Mouse (Mus musculus) brain, embryonic 14.5 days (tissue): ENCODE measurements around the gene Itpa. TPM values are rescaled to one million over a fixed set of nuclear protein-coding genes. Genes with fewer than 3 reads are reported as not detected.
"Not testable (repeated sequence)": the region's sequence is repeated elsewhere in the genome, so short reads cannot be mapped to it uniquely, and the experiment has no call there.

ENCODE experiments used
- DNase-seq: peaks from one replicate; pipeline ENCODE4 v3.0.0-alpha.2; 2011; ENCODE audit warnings: low read depth
- CTCF ChIP-seq: fragments of 200-500 bp; IDR thresholded peaks from 2 replicates; pipeline ENCODE4 v1.5.1; 2012; ENCODE audit warnings: inconsistent platforms, mild to moderate bottlenecking, moderate library complexity, borderline replicate concordance; ENCODE audit not compliant: insufficient read depth, insufficient read length; ENCODE audit errors: extremely low read depth
- POLR2A ChIP-seq: fragments of 200-500 bp; IDR thresholded peaks from 2 replicates; pipeline ENCODE4 v1.6.1; 2012; ENCODE audit warnings: mild to moderate bottlenecking, inconsistent platforms, borderline replicate concordance; ENCODE audit not compliant: poor library complexity, insufficient read depth, insufficient read length, severe bottlenecking; ENCODE audit errors: extremely low read depth
- polyA plus RNA-seq: library from polyadenylated mRNA; depleted of rRNA; stranded (reverse); fragments of >200 nt; gene quantifications from 2 replicates; pipeline ENCODE4 v1.2.3, GENCODE M21; 2012

Itpa gene
- polyA plus RNA-seq, 1 experiment: 91.6 TPM

- TF ChIP-seq POLR2A (no peak), CTCF (no peak)
- DNase-seq: no peak
Measured at GRCm38 (mm10) chr2:130639276-130639675, 28.1 kb upstream of the Itpa start.

- DNase-seq: peak; percentile 11
- TF ChIP-seq POLR2A (no peak), CTCF (no peak)
Measured at GRCm38 (mm10) chr2:130641351-130642025, 25.9 kb upstream of the Itpa start.

GRCm38 (mm10) chr2:130642197-130642660 lies 25.2 kb upstream of the Itpa start:
- peak; percentile 79 for DNase-seq
- TF ChIP-seq POLR2A (no peak), CTCF (no peak)

GRCm38 (mm10) chr2:130642684-130643369 lies 24.6 kb upstream of the Itpa start, which contains the start of gene Lzts3:
TSS of gene Lzts3 (minus strand) at chr2:130642803.
- peak; percentile 94 for DNase-seq
- TF ChIP-seq POLR2A (peak; percentile 86), CTCF (no peak)

- TF ChIP-seq POLR2A (no peak), CTCF (no peak)
- DNase-seq: no peak
Measured at GRCm38 (mm10) chr2:130645198-130645597, 22.2 kb upstream of the Itpa start.

GRCm38 (mm10) chr2:130649028-130649427 lies 18.4 kb upstream of the Itpa start:
- not testable (repeated sequence) for DNase-seq

- TF ChIP-seq POLR2A (no peak), CTCF (no peak)
- no peak for DNase-seq
Measured at GRCm38 (mm10) chr2:130653303-130653702, 14.1 kb upstream of the Itpa start.

GRCm38 (mm10) chr2:130653760-130654159 lies 13.7 kb upstream of the Itpa start:
- TF ChIP-seq POLR2A (no peak), CTCF (no peak)
- DNase-seq: no peak

- DNase-seq: no peak
- TF ChIP-seq CTCF (no peak), POLR2A (no peak)
Measured at GRCm38 (mm10) chr2:130655660-130656339, 11.6 kb upstream of the Itpa start.

- no peak for DNase-seq
- TF ChIP-seq POLR2A (no peak), CTCF (no peak)
Measured at GRCm38 (mm10) chr2:130656536-130656935, 10.9 kb upstream of the Itpa start.

GRCm38 (mm10) chr2:130657541-130657940 lies 9.9 kb upstream of the Itpa start:
- DNase-seq: no peak
- TF ChIP-seq POLR2A (no peak), CTCF (no peak)

GRCm38 (mm10) chr2:130658530-130658929 lies 8.9 kb upstream of the Itpa start:
- DNase-seq: no peak
- no peak for TF ChIP-seq POLR2A
- no peak for TF ChIP-seq CTCF

GRCm38 (mm10) chr2:130663342-130663741 lies 4.1 kb upstream of the Itpa start:
- TF ChIP-seq POLR2A: no peak
- TF ChIP-seq CTCF: no peak
- DNase-seq: no peak

GRCm38 (mm10) chr2:130664102-130664701 lies 3.2 kb upstream of the Itpa start, which contains the start of gene Ddrgk1:
TSS of gene Ddrgk1 (minus strand) at chr2:130664659.
- peak; percentile 99 for DNase-seq
- TF ChIP-seq CTCF (peak; percentile 9; the same call in 1 of the 2 replicates), POLR2A (no peak; the same call in none of the 2 replicates)

GRCm38 (mm10) chr2:130677211-130677610 lies 9.8 kb downstream of the Itpa start:
- TF ChIP-seq CTCF: no peak
- TF ChIP-seq POLR2A: no peak
- no peak for DNase-seq
